In genomic region chr16:13986574-13987478, GRCm38 (mm10) we compare ENCODE assay signal across 7 mouse cellular contexts. TPM values are rescaled to one million over a fixed set of nuclear protein-coding genes. Genes with fewer than 3 reads are reported as not detected.
A peak's percentile ranks its signal among the peaks of the same experiment; 100 is the strongest.
DNase-seq lines count a peak whose midpoint lies in the region; ATAC-seq and TF ChIP-seq lines count a peak whose summit lies in the region.

Gene 2900011O08Rik (plus strand): TSS chr16:13986604.
Gene Ifitm7 (minus strand): TSS chr16:13986888.

- H3K9ac ChIP-seq in intestine, embryonic 14.5 days (ENCODE audit: low read length), result peak within 1 kb of the TSS; percentile 32

- ATAC-seq in intestine, embryonic 14.5 days (replicated peaks; ENCODE audit: low FRiP score, low TSS enrichment, low read depth), result peak; percentile 32

- no peaks in the 10 kb centered on the region for H3K9me3 ChIP-seq in forebrain, embryonic 10.5 days
- no peaks in the 10 kb centered on the region for H3K9me3 ChIP-seq in intestine, embryonic 14.5 days (ENCODE audit: control insufficient read depth, low read length)

- under 1% methylated on average over 31 of the region's 31 CpGs for WGBS in forebrain, embryonic 10.5 days
- 1% methylated on average over 31 of the region's 31 CpGs for WGBS in intestine, embryonic 14.5 days

- H3K4me3 ChIP-seq in forebrain, embryonic 10.5 days, result peak within 1 kb of the TSS; percentile 67
- peak within 1 kb of the TSS; percentile 38 for H3K4me3 ChIP-seq in intestine, embryonic 14.5 days (ENCODE audit: low read depth, low read length)
- no peak within 1 kb of the TSS for H3K4me3 ChIP-seq in myocyte

- intact Hi-C loops in left cerebral cortex, postnatal 36 days (cut with DNase I), result loop anchor here (5.0 to 10.0 kb wide), 3 partner anchors 45 to 88 kb away; no protein-coding TSS in a partner anchor

- H3K27me3 ChIP-seq in forebrain, embryonic 10.5 days (ENCODE audit: poor library complexity, severe bottlenecking), result no peaks in the 10 kb centered on the region
- no peaks in the 10 kb centered on the region for H3K27me3 ChIP-seq in intestine, embryonic 14.5 days (replicated peaks; ENCODE audit: control insufficient read depth, insufficient read depth, low read length)
- no peaks in the 10 kb centered on the region for H3K27me3 ChIP-seq in myocyte (ENCODE audit: control insufficient read depth, insufficient read depth, insufficient read length)

- H3K4me1 ChIP-seq in forebrain, embryonic 10.5 days, result peaks cover 21% of the 10 kb centered on the region
- peaks cover 5% of the 10 kb centered on the region; the same call in 1 of the 2 replicates for H3K4me1 ChIP-seq in intestine, embryonic 14.5 days (replicated peaks; ENCODE audit: control insufficient read depth, insufficient read depth, low read length)

- DNase-seq in ES-CJ7 (ENCODE audit: low read depth, low spot score), result peak; percentile 95
- DNase-seq in brain, adult 2 months (ENCODE audit: low read depth, low spot score), result peak; percentile 92
- DNase-seq in forebrain, embryonic 10.5 days (ENCODE audit: extremely low spot score, low spot score), result peak; percentile 55
- DNase-seq in intestine, embryonic 14.5 days (ENCODE audit: low spot score), result peak; percentile 67
- DNase-seq in left cerebral cortex, postnatal 36 days (ENCODE audit: low spot score in 2 of 2), result peak; percentile 70 to 73
- DNase-seq in urinary bladder, adult 2 months (ENCODE audit: low spot score), result no peak

- no peak within 1 kb of the TSS for H3ac ChIP-seq in myocyte (ENCODE audit: control insufficient read depth, insufficient read length)

- H3K79me2 ChIP-seq in myocyte (ENCODE audit: control insufficient read depth, insufficient read depth), result no peaks in the 10 kb centered on the region

- H3K4me2 ChIP-seq in intestine, embryonic 14.5 days (ENCODE audit: low read length), result peak within 1 kb of the TSS; percentile 80
- H3K4me2 ChIP-seq in myocyte (ENCODE audit: low read depth), result peak within 1 kb of the TSS; percentile 51

- peak within 1 kb of the TSS; percentile 89 for H3K27ac ChIP-seq in forebrain, embryonic 10.5 days
- H3K27ac ChIP-seq in intestine, embryonic 14.5 days (ENCODE audit: low read depth), result no peak within 1 kb of the TSS

- no peaks in the 10 kb centered on the region for H3K36me3 ChIP-seq in forebrain, embryonic 10.5 days (replicated peaks)
- H3K36me3 ChIP-seq in intestine, embryonic 14.5 days (ENCODE audit: control insufficient read depth, insufficient read depth, low read length), result no peaks in the 10 kb centered on the region
- no peaks in the 10 kb centered on the region for H3K36me3 ChIP-seq in myocyte (ENCODE audit: control insufficient read depth, insufficient read depth)

- TF ChIP-seq POLR2A in myocyte (IDR thresholded peaks at IDR 0.05; ENCODE audit: insufficient read length, low read depth), result no peak

TF ChIP-seq in myocyte, 11 proteins besides CTCF, POLR2A, EP300 and RAD21:
- TF ChIP-seq TCF12 (IDR thresholded peaks at IDR 0.05; ENCODE audit: insufficient read depth, poor library complexity, severe bottlenecking) (no peak), CEBPB (IDR thresholded peaks at IDR 0.05; ENCODE audit: insufficient read depth, poor library complexity, severe bottlenecking) (no peak), MAX (IDR thresholded peaks at IDR 0.05; ENCODE audit: low read depth) (no peak)
TF ChIP-seq in myocyte: peak in this region for 0.

RNA-seq across cellular contexts. Expression of gene 2900011O08Rik, which starts in this region (rescaled TPM):
- polyA plus RNA-seq in forebrain, embryonic 10.5 days (2016; fragmentation: Nextera tagmentation; extraction: Ambion mirVana), result 13.1 and 15.0 TPM in 2 replicates
- 2.9 and 3.2 TPM in 2 replicates for polyA plus RNA-seq in intestine, embryonic 14.5 days (2014; fragmentation: Nextera tagmentation; extraction: Ambion mirVana)
- total RNA-seq in left cerebral cortex, postnatal 36 days (2021), result 100 to 1,000 TPM; 267 to 303 TPM
- polyA plus RNA-seq in myocyte (2012; fragmentation: generic; extraction: Trizol), result 0.02 TPM
- 0.17 and 0.25 TPM in 2 replicates for polyA plus RNA-seq in urinary bladder, adult 2 months (2012; rRNA removed)

RNA-seq across cellular contexts. Expression of gene Ifitm7, which starts in this region (rescaled TPM):
- 0.95 and 1.7 TPM in 2 replicates for polyA plus RNA-seq in forebrain, embryonic 10.5 days (2016; fragmentation: Nextera tagmentation; extraction: Ambion mirVana)
- polyA plus RNA-seq in intestine, embryonic 14.5 days (2014; fragmentation: Nextera tagmentation; extraction: Ambion mirVana), result 0.09 TPM in 1 of 2 replicates, not detected in the other
- total RNA-seq in left cerebral cortex, postnatal 36 days (2021), result 1 to 10 TPM in 1 of 2 experiments, under 1 TPM in 1; 0.79 to 2.1 TPM
- polyA plus RNA-seq in myocyte (2012; fragmentation: generic; extraction: Trizol), result not detected
- polyA plus RNA-seq in urinary bladder, adult 2 months (2012; rRNA removed), result not detected in 2 replicates
